Mouse (Mus musculus) liver, adult (tissue): Measurements from ENCODE around the gene Hoxc5.

Experiments used
- GATA4 ChIP-seq: IDR thresholded peaks from 2 replicates; pipeline ENCODE4 v1.6.1; 2014; ENCODE audit warnings: mild to moderate bottlenecking, low read length; ENCODE audit not compliant: insufficient replicate concordance

The Hoxc5 gene

GRCm38 (mm10) chr15:102937036-102937666, 30.1 kb upstream of the Hoxc5 start:
- TF ChIP-seq GATA4, result no peak

GRCm38 (mm10) chr15:102939256-102940155, 27.7 kb upstream of the Hoxc5 start:
- TF ChIP-seq GATA4, result no peak

- no peak for TF ChIP-seq GATA4
These were observed 24.3 kb upstream of the Hoxc5 start for GRCm38 (mm10) chr15:102942739-102943467.

GRCm38 (mm10) chr15:102943468-102943813, 23.8 kb upstream of the Hoxc5 start:
- no peak for TF ChIP-seq GATA4

GRCm38 (mm10) chr15:102945185-102946077, 21.8 kb upstream of the Hoxc5 start:
- TF ChIP-seq GATA4, result no peak

- no peak for TF ChIP-seq GATA4
These were observed 20.0 kb upstream of the Hoxc5 start for GRCm38 (mm10) chr15:102947276-102947675.

- no peak for TF ChIP-seq GATA4
These were observed 18.4 kb upstream of the Hoxc5 start for GRCm38 (mm10) chr15:102948842-102949241.

- TF ChIP-seq GATA4, result no peak
These were observed 17.5 kb upstream of the Hoxc5 start for GRCm38 (mm10) chr15:102949696-102950095.

- TF ChIP-seq GATA4, result no peak
These were observed 16.4 kb upstream of the Hoxc5 start for GRCm38 (mm10) chr15:102950877-102951276.

- TF ChIP-seq GATA4, result no peak
These were observed 13.7 kb upstream of the Hoxc5 start for GRCm38 (mm10) chr15:102953561-102953960.

- no peak for TF ChIP-seq GATA4
These were observed 12.8 kb upstream of the Hoxc5 start, which contains the start of gene Hoxc11 for GRCm38 (mm10) chr15:102954192-102955006. Gene Hoxc11 (plus strand): TSS chr15:102954427.

GRCm38 (mm10) chr15:102955007-102955382, 12.2 kb upstream of the Hoxc5 start:
- no peak for TF ChIP-seq GATA4

- TF ChIP-seq GATA4, result no peak
These were observed 11.2 kb upstream of the Hoxc5 start for GRCm38 (mm10) chr15:102955833-102956640.

- TF ChIP-seq GATA4, result no peak
These were observed 10.3 kb upstream of the Hoxc5 start for GRCm38 (mm10) chr15:102956906-102957305.
